Mouse (Mus musculus) hematopoietic stem cell, adult 5-6 weeks (primary cell): ENCODE results near the gene Lrrc23. TPM values are rescaled to one million over a fixed set of nuclear protein-coding genes. Genes with fewer than 3 reads are reported as not detected.
A peak's percentile ranks its signal among the peaks of the same experiment; 100 is the strongest.
"Not testable (repeated sequence)": the region's sequence is repeated elsewhere in the genome, so short reads cannot be mapped to it uniquely, and the experiment has no call there.

Source experiments
- ATAC-seq, 2 experiments: fragments of 125-278 bp in 1 of 2; replicated peaks in 1 of 2; 2 replicates each; pipeline ENCODE4 v1.8.0; 2016 to 2017; ENCODE audit warnings: inconsistent platforms in 2 of 2, mild to moderate bottlenecking in 2 of 2, moderate number of reproducible peaks in 2 of 2, low read depth in 1 of 2, moderate TSS enrichment in 1 of 2; ENCODE audit not compliant: low FRiP score in 2 of 2, poor library complexity in 2 of 2, severe bottlenecking in 2 of 2, insufficient read depth in 1 of 2, low TSS enrichment in 1 of 2
- total RNA-seq: library from RNA; stranded (forward); fragments of 172-1452, 232-1000 nt; gene quantifications from 2 replicates; pipeline ENCODE4 v1.2.3, GENCODE M21; 2017

The Lrrc23 gene
- total RNA-seq, 1 experiment from 2014 or later = 1.1 TPM

DNA sequence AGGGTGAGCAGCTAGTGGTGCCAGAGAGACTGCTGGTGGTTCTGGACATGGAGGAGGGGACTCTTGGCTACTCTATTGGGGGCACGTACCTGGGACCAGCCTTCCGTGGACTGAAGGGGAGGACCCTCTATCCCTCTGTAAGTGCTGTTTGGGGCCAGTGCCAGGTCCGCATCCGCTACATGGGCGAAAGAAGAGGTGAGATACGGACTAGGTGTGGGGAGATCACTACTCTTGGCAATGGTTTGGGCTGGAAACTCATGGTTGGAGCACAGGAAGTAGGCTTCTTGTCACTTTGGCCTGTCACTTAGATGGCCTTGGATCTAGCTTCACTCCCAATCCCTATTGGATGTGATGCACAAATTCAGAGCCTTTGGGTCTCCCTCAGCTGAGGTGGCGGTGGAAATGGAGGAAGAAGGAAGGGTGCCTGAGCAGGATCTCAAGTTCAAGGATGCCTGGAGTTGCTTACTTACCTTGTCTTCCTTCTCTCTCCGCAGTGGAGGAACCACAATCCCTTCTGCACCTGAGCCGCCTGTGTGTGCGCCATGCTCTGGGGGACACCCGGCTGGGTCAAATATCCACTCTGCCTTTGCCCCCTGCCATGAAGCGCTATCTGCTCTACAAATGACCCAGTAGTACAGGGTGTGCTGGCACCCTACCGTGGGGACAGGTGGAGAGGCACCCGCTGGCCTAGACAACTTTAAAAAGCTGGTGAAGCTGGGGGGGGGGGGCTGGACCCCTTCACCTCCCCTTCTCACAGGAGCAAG is 30.4 kb upstream of the Lrrc23 start:
- no peak for ATAC-seq

DNA sequence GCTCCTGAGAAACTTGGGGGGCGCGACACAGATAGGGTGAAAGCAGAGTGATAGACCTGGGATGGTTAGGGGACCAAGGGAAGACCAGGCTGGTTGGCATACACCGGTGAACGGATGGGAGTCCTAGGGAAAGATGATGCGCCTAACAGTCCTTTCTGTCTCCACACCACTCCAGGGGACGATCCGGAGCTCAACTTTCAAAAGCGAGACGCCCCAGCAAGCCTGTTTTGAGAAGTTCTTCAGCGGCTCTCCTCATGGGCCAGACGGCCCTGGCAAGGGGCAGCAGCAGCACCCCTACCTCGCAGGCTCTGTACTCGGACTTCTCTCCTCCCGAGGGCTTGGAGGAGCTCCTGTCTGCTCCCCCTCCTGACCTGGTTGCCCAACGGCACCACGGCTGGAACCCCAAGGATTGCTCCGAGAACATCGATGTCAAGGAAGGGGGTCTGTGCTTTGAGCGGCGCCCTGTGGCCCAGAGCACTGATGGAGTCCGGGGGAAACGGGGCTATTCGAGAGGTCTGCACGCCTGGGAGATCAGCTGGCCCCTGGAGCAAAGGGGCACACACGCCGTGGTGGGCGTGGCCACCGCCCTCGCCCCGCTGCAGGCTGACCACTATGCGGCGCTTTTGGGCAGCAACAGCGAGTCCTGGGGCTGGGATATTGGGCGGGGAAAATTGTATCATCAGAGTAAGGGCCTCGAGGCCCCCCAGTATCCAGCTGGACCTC is 29.7 kb upstream of the Lrrc23 start:
- ATAC-seq = peak; percentile 18 to 34; a peak in 2 of 4 replicates

DNA sequence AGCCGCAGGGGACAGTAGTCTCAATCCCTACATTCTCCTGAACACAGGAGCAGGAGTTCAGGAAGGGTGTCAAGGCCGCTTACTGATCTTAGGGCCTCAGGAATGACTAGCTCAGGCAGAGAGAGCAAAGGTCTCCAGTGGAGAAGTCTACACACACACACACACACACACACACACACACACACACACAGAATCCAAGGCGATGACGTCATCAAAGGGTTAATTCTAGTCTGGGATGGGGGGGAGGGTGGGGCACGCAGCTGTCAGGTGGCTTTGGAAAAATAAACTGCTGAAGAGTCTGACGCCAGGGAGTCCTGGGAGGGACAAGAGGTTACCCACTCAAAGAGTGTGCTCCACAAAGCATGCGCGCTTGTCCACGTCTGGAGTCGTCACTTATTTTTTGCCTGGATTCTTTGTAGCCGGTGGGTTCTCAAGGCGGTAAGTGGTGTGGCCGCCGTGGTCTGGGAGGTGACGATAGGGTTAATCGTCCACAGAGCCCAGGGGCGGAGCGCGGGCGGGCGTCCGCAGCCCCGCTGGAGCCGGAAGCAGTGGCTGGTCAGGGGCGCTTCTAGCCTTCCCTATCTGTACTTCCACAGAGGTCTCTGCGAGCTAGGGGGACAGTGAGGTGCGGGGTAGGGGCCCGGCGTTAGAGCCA is 29.0 kb upstream of the Lrrc23 start, which contains the start of gene Spsb2:
TSS of gene Spsb2 (plus strand) at position 304 of the 655 bp plus-strand sequence.
- peak in 1 of 2 experiments; percentile 26; a peak in 2 of 4 replicates for ATAC-seq

DNA sequence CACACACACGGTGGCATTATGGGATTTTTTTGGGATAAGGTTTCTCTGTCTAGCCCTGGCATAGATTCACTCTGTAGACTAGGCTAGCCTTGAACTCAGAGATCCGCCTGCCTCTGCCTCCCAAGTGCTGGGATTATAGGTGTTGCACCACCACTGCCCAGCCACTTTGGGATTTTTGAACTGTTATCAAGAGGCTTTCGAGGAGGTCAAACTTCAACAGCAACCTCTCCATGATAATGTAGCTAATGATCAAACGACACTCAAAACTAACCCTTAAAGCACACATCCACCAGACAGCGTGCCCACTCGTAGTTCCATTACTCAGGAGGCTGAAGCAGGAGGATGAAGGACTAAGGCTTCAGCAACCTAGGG is 28.4 kb upstream of the Lrrc23 start:
- ATAC-seq = no peak

DNA sequence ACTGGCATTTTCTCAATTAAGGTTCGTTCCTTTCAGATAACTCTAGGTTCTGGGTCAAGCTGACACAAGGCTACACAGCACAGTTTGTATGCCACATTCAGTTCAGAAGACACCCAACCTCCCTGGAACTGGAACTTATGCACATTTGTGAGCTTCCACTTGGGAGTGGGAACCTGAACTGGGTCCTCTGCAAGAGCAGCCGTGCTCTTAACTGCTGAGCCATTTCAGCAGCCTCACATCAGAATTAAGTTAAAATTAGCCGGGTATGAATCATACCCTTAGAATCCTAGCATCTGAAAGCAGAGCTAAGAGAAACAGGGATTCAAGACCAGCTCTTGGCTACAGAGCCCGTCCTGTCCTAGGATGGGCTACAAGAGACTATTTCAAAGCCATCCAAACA is 27.8 kb upstream of the Lrrc23 start:
- ATAC-seq = no peak

DNA sequence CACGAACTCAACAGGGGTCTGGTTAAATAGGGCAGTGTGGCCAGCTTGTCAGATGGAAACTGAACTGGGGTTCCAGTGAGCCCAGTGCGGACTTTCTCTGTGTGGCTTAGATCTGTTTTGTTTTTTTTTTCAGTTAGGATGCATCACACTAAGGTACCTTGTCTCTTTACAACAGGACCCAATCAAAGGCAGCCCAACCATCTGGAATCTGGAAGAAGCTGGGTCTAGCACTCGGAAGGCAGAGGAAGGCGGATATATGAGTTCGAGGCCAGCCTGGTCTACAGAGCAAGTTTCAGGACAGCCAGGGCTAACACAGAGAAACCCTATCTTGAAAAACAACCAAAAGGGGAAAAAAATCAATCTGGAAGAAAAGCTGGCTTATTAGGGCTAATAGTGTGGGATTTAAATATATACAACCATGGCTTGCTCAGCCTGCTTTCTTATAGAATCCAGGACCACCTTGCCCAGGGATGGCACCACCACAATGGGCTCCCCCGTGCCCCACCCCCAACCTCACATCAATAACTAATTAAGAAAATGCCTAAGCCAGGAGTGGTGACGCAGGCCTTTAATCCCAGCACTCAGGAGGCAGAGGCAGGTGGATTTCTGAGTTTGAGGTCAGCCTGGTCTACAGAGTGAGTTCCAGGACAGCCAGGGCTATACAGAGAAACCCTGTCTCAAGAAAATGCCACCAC is 27.1 kb upstream of the Lrrc23 start:
- no peak for ATAC-seq

DNA sequence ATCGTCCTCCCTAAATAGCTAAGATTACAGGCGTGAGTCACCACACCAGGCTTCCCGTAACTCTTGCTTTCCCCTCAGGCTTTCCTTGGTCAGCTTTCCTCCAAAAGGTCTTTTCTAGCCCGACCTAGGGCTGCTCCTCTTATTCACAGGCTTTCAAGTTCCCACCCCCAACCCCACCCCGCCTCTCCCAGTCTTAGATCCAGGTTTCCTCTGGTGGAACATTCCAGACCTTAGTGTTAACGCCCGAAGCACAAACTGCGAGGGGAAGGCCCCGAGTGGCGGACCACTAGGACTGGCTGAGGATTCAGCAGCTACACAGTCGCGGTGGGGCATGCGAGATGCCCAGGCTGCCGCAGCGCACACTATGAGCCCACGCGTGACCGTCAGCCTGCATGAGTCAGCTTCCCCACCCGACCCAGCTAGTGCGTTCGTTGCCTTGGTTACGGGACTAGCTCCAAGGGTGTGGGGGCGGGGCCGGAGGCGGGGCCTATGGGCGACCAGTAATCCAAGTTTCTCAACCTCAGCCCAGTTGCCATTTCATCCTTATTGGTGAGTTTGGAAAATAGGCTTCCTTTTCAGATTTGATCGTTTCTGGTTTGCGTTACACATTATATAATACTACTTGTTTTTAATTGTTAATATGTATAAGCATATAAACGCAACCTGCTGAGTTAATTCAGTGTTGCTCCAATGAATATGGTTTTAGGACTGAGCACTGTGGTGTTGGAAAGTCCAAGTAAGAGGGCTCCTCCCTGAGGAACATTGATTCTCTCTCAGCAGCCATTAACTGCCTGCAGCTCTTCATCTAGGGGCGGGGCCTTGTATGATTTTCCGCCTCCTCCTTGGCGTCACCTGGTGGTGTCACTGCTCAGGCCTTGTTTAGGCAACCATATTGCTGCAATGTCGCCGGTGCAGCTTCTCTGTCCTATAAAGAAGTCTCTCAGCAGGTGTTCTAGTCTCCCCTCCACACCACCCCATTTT is 26.1 kb upstream of the Lrrc23 start:
- peak; percentile 82 to 83 for ATAC-seq

DNA sequence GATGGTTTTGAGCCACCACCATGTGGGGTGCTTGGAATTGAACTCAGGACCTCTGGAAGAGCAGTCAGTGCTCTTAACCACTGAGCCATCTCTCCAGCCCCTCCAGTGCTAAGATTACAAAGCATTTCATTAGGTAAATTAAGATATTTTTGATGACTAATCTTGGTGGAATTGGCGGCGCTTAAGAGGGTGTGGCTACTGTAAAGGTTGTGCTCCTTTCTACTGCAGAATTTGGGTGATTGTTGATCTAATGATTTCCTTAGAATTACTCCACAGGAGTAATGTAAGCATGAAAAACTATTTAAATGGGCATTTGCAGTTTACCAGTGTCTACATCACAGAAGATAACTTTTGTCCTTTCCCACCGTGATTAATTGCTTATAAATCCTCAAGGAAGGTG is 24.8 kb upstream of the Lrrc23 start:
- ATAC-seq = no peak

DNA sequence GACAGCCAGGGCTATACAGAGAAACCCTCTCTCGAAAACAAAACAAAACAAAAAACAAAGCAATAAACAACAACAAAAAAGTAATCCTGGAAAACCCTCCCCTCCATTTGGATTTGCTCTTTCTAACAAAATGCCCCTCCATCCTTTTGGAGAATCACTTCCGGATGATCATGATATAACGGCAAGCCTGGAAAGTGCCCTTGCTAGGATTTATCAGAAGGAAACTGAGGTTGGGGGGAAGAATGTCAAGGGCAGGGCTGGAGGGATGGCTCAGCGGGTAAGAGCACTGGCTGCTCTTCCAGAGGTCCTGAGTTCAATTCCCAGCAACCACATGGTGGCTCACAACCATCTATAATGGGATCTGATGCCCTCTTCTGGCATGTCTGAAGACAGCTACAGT is 24.2 kb upstream of the Lrrc23 start:
- not testable (repeated sequence) for ATAC-seq

DNA sequence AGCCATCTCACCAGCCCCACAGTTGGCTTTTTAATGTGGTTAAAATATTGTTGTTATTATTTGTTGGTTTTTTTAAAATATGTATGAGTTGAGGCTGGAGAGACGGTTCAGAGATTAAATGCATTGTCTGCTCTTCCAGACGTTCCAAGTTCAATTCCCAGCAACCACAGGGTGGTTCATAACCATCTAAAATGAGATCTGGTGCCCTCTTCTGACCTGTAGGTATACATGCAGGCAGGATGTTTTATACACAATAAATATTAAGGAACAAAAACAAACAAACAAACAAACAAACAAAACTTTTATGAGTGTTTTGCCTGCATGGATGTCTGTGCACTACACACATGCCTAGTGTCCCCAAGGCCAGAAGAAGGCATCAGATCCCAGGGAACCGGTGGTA is 23.5 kb upstream of the Lrrc23 start:
- no peak for ATAC-seq

DNA sequence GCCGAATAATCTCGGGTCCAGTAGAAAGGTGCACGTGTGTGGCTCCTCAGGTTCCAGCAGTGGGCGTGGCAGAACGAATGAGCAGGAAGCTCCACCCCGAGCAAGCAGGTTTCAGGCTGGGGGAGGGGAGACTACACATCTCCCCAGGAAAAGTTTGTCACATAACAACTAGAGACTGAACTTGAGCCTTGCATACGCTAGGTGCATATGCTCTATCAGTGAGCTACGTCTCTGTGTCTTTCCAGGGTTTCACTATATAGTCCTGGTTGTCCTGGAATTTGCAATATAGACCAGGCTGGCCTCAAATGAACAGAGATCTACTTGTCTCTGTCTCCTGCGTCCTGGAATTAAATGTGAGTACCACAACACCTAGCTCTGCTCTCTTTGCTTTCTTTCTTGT is 22.9 kb upstream of the Lrrc23 start:
- ATAC-seq = not testable (repeated sequence)

DNA sequence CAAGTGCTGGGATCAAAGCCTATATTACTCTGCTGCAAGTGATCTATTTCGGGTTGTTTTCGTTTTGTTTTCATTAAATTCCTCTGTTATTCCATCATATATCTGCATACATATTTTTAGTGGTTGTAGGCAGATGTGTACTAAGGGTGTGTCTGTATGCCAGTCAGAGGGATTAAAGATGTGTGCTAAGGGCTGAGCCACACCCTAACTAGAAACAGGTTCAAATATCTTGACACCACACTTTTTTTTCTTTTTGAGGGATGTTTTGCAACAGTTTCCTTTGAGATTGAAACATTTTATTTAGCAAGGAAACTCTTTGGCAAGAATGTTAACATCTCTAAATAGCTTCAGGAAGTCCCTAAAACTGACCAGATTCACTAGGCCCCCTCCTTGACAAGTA is 16.7 kb upstream of the Lrrc23 start:
- ATAC-seq = no peak; a peak in 1 of 4 replicates

DNA sequence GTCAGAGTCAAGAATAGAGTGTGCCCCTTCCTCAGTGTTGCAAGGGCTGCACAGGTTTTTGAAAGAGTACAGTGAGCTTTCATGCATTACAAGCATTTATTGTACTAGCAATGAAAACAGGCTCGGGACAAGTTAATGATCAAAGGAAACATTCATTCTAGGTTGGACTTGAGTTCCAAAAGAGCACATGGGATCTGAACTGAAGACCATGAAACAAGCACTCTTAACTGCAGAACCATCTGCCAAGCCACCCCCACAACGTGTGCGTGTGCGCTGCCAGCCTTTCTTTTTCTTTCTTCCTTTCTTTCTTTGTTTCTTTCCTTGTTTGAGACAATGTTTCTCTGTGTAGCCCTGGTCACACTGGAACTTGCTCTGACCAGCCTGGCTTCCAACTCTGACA is 16.3 kb upstream of the Lrrc23 start:
- no peak for ATAC-seq

DNA sequence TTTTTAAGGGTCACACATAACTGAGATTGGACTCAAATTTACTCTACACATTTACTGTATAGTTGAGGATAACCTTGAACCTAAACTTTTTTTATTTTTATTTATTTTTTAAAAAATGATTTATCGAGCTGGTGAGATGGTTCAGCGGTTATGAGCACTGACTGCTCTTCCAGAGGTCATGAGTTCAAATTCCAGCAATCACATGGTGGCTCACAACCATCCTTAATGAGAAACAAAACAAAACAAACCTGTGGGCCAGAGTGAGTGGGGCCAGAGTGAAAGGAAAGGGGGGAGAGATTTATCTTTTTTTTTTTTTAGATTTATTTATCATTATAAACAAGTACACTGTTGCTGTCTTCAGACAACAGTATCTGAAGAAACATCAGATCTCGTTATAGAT is 12.4 kb upstream of the Lrrc23 start:
- no peak for ATAC-seq

DNA sequence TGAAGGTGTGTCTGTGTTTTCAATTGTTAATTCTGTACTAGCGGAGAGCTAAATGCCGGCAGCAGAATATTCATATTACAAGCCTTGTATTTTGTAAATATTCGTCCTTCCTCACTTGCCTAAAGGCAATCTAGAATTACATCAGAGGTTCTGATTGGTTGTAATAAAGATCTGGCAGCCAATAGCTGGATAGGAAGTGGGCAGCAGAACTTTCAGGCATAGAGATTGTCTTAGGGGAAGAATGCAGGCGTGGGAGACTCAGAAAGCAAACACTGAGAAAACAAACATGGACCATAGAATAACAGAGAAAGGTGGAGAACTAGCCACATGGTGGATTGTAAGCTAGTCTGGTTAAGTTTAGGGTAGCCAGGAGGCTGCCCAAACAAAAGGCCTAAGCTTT is 10.6 kb upstream of the Lrrc23 start:
- no peak for ATAC-seq

DNA sequence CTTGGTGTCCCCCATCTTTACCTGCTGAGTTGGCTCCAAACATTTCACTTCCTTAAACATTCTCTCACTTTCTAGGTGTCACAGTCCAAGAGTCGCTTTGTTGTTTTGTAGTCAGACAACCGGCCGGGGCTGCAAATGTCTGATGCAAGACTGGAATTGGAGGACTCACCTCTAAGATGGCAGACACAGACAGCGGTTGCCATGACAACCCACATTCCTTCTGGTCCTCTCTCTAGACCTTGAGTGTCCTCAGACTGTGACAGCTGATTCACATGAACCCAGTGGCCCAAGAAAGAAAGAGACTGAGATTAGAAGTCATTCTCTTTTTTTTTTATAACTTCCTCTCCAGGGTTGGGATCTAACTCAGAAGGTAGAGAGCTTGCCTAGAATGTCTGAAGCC is 10.0 kb upstream of the Lrrc23 start:
- no peak for ATAC-seq

DNA sequence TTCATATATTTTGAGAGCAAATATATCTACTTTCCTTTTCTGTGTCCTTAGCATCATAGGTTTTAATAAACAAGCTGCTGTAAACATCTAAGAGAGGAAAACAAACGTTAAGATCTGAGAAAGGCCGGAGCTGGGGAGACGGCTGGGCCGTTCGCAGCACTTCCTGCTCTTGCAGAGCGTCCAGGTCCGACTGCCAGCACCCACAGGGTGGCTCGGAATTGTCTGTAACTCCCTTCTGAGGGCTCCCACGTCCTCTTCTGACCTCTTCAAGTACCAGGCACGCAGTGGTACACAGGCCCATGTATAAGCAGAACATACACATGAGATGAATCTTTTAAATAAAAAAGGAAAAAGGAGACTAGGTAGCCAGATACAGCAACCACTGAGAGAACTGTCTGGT is 8.2 kb upstream of the Lrrc23 start:
- ATAC-seq = no peak
